Mouse (Mus musculus) lung, postnatal 0 days (tissue): ENCODE results near the gene Hexdc. TPM values are rescaled to one million over a fixed set of nuclear protein-coding genes. Genes with fewer than 3 reads are reported as not detected.

Experiments used
- ATAC-seq: fragments of 200-750 bp; cut with Nextera tagmentation; 2 replicates; pipeline ENCODE4 v1.8.0; 2017; ENCODE audit warnings: moderate library complexity
- DNase-seq: peaks from one replicate; pipeline ENCODE4 v3.0.0-alpha.2; 2016; ENCODE audit warnings: low spot score
- H3K27ac ChIP-seq: fragments of 300-500 bp; sonication (generic); 2 replicates; pipeline ENCODE4 v1.5.1; 2014; ENCODE audit warnings: antibody characterized with exemption, mild to moderate bottlenecking, low read length, mixed read lengths
- H3K27me3 ChIP-seq: fragments of 300-500 bp; sonication (generic); replicated peaks from 2 replicates; pipeline ENCODE4 v1.6.1; 2014; ENCODE audit warnings: low read length, mixed read lengths; ENCODE audit not compliant: insufficient read depth
- H3K36me3 ChIP-seq: fragments of 300-500 bp; sonication (generic); 2 replicates; pipeline ENCODE4 v1.6.1; 2014; ENCODE audit warnings: low read length, mixed read lengths; ENCODE audit not compliant: insufficient read depth
- H3K4me1 ChIP-seq: fragments of 300-500 bp; sonication (generic); 2 replicates; pipeline ENCODE4 v1.6.1; 2014; ENCODE audit warnings: antibody characterized with exemption, low read depth, low read length, mixed read lengths; ENCODE audit not compliant: insufficient read depth
- H3K4me2 ChIP-seq: fragments of 300-500 bp; sonication (generic); replicated peaks from 2 replicates; pipeline ENCODE4 v1.6.1; 2014; ENCODE audit warnings: low read depth, mild to moderate bottlenecking, low read length, moderate library complexity, mixed read lengths
- H3K4me3 ChIP-seq: fragments of 300-500 bp; sonication (generic); 2 replicates; pipeline ENCODE4 v1.5.1; 2014; ENCODE audit warnings: low read depth, low read length
- H3K9ac ChIP-seq: fragments of 300-500 bp; sonication (generic); replicated peaks from 2 replicates; pipeline ENCODE4 v1.6.1; 2014; ENCODE audit warnings: low read depth, mild to moderate bottlenecking
- H3K9me3 ChIP-seq: fragments of 300-500 bp; sonication (generic); 2 replicates; pipeline ENCODE4 v1.6.1; 2016; ENCODE audit warnings: low read length, mixed read lengths
- CTCF ChIP-seq: IDR thresholded peaks from 2 replicates; pipeline ENCODE4 v1.5.1; 2016; ENCODE audit warnings: antibody characterized with exemption, mild to moderate bottlenecking
- EP300 ChIP-seq: IDR thresholded peaks from 2 replicates; pipeline ENCODE4 v1.6.1; 2016; ENCODE audit warnings: antibody characterized with exemption, mild to moderate bottlenecking, control low read depth
- WGBS: fragments of 180-500 bp; shearing (Covaris S2); extraction: QIAGEN DNeasy Blood & Tissue Kit; methylation state at CpG from one replicate; pipeline ENCODE4 v1.1.7; 2014; 5-methylcytosine and 5-hydroxymethylcytosine counted together
- polyA plus RNA-seq: library from polyadenylated mRNA; unstranded; fragments of >200 nt; fragmentation: Nextera tagmentation; extraction: Ambion mirVana; gene quantifications from 2 replicates; pipeline ENCODE4 v1.2.1, GENCODE M21; 2015

Hexdc gene
- polyA plus RNA-seq, 1 experiment from 2014 or later, result 4.5 TPM

- Histone ChIP-seq H3K4me2 (peak within 1 kb of the TSS; percentile 93), H3K9me3 (no peaks in the 10 kb centered on the region), H3K4me1 (peaks cover 7% of the 10 kb centered on the region; the same call in 1 of the 2 replicates), H3K27me3 (no peaks in the 10 kb centered on the region), H3K36me3 (peaks cover 10% of the 10 kb centered on the region; the same call in 1 of the 2 replicates), H3K27ac (peak within 1 kb of the TSS; percentile 88), H3K9ac (peak within 1 kb of the TSS; percentile 90), H3K4me3 (peak within 1 kb of the TSS; percentile 94)
- WGBS, result under 1% methylated on average over 70 of the region's 91 CpGs
- TF ChIP-seq CTCF, result no peak
- TF ChIP-seq EP300, result no peak
- peak; percentile 100 for ATAC-seq
- DNase-seq, result peak; percentile 97
Observed at GRCm38 (mm10) chr11:121259160-121260100, 55.2 kb downstream of the Hexdc start, which contains the start of gene Foxk2. Gene Foxk2, plus strand, starts transcription at chr11:121259990.

- peaks cover 2% of the 10 kb centered on the region; the same call in 1 of the 2 replicates for H3K36me3 ChIP-seq
- WGBS, result under 1% methylated on average over 30 of the region's 60 CpGs
- H3K9me3 ChIP-seq, result no peaks in the 10 kb centered on the region
- no peaks in the 10 kb centered on the region for H3K27me3 ChIP-seq
- TF ChIP-seq EP300 (no peak), CTCF (peak; percentile 3; the same call in 1 of the 2 replicates)
- ATAC-seq (peak; percentile 32), DNase-seq (peak; percentile 39)
- peak overlapping the region; percentile 93 for H3K4me2 ChIP-seq
- peaks cover 7% of the 10 kb centered on the region; the same call in 1 of the 2 replicates for H3K4me1 ChIP-seq
- H3K27ac ChIP-seq, result peak overlapping the region; percentile 88
- peak overlapping the region; percentile 94 for H3K4me3 ChIP-seq
- H3K9ac ChIP-seq, result peak overlapping the region; percentile 90
Observed at GRCm38 (mm10) chr11:121260211-121260906, 56.1 kb downstream of the Hexdc start.

GRCm38 (mm10) chr11:121261074-121261473, 56.8 kb downstream of the Hexdc start:
- WGBS, result 37% methylated on average over 2 of the region's 2 CpGs
- Histone ChIP-seq H3K36me3 (no peaks in the 10 kb centered on the region), H3K4me2 (peak overlapping the region; percentile 93), H3K4me1 (peaks cover 7% of the 10 kb centered on the region; the same call in 1 of the 2 replicates), H3K27me3 (no peaks in the 10 kb centered on the region), H3K27ac (no peak overlapping the region), H3K4me3 (peak overlapping the region; percentile 94), H3K9me3 (no peaks in the 10 kb centered on the region), H3K9ac (peak overlapping the region; percentile 90)
- no peak for TF ChIP-seq EP300
- TF ChIP-seq CTCF, result no peak
- ATAC-seq, result no peak
- DNase-seq, result no peak

Other genes with a start within 250 kb of the Hexdc start
- 83.7 and 84.4 TPM in 2 replicates for gene Csnk1d, start 213.1 kb upstream of the Hexdc start, polyA plus RNA-seq
- gene Cd7, start 165.0 kb upstream of the Hexdc start, polyA plus RNA-seq, result 2.4 TPM in 2 replicates
- 0.24 and 0.31 TPM in 2 replicates for gene Sectm1b, start 140.9 kb upstream of the Hexdc start, polyA plus RNA-seq
- gene Sectm1a, start 123.2 kb upstream of the Hexdc start, polyA plus RNA-seq, result 0.29 TPM in 2 replicates
- not detected in 2 replicates for gene Tex19.2, start 85.8 kb upstream of the Hexdc start, polyA plus RNA-seq
- gene Tex19.1, start 58.3 kb upstream of the Hexdc start, polyA plus RNA-seq, result not detected in 2 replicates
- not detected in 2 replicates for gene Uts2r, start 44.2 kb upstream of the Hexdc start, polyA plus RNA-seq
- gene Ogfod3, start 278 bp downstream of the Hexdc start, polyA plus RNA-seq, result 18.3 and 20.3 TPM in 2 replicates
- gene Cybc1, start 24.9 kb downstream of the Hexdc start, polyA plus RNA-seq, result 28.9 and 29.3 TPM in 2 replicates
- 15.8 and 18.7 TPM in 2 replicates for gene Narf, start 32.8 kb downstream of the Hexdc start, polyA plus RNA-seq
- gene Foxk2, start 55.6 kb downstream of the Hexdc start, polyA plus RNA-seq, result 4.0 and 5.1 TPM in 2 replicates
- gene Wdr45b, start 150.0 kb downstream of the Hexdc start, polyA plus RNA-seq, result 62.2 and 63.0 TPM in 2 replicates
- gene Rab40b, start 183.8 kb downstream of the Hexdc start, polyA plus RNA-seq, result 4.0 and 5.6 TPM in 2 replicates
- 5.8 and 6.1 TPM in 2 replicates for gene Fn3krp, start 217.0 kb downstream of the Hexdc start, polyA plus RNA-seq
- gene Fn3k, start 230.5 kb downstream of the Hexdc start, polyA plus RNA-seq, result 0.81 and 1.3 TPM in 2 replicates
- 21.5 and 24.4 TPM in 2 replicates for gene Tbcd, start 247.5 kb downstream of the Hexdc start, polyA plus RNA-seq